Mouse (Mus musculus) midbrain, embryonic 10.5 days (tissue): ENCODE measurements around the gene Sacs. TPM values are rescaled to one million over a fixed set of nuclear protein-coding genes. Genes with fewer than 3 reads are reported as not detected.
"Not testable (repeated sequence)": the region's sequence is repeated elsewhere in the genome, so short reads cannot be mapped to it uniquely, and the experiment has no call there.

Experiments
- DNase-seq: peaks from one replicate; pipeline ENCODE4 v3.0.0-alpha.2; 2017; ENCODE audit warnings: low spot score
- H3K27ac ChIP-seq: fragments of 300-500 bp; sonication (generic); replicated peaks from 2 replicates; pipeline ENCODE4 v1.5.1; 2016; ENCODE audit warnings: mild to moderate bottlenecking
- H3K27me3 ChIP-seq: fragments of 300-500 bp; sonication (generic); 2 replicates; pipeline ENCODE4 v1.6.1; 2016; ENCODE audit warnings: low read depth, mild to moderate bottlenecking; ENCODE audit not compliant: poor library complexity, severe bottlenecking
- H3K36me3 ChIP-seq: fragments of 300-500 bp; sonication (generic); 2 replicates; pipeline ENCODE4 v1.6.1; 2016; ENCODE audit warnings: mild to moderate bottlenecking, moderate library complexity
- H3K4me1 ChIP-seq: fragments of 300-500 bp; sonication (generic); 2 replicates; pipeline ENCODE4 v1.6.1; 2016
- H3K4me3 ChIP-seq: fragments of 300-500 bp; sonication (generic); 2 replicates; pipeline ENCODE4 v1.5.1; 2016; ENCODE audit warnings: mild to moderate bottlenecking, moderate library complexity
- H3K9me3 ChIP-seq: fragments of 300-500 bp; sonication (generic); replicated peaks from 2 replicates; pipeline ENCODE4 v1.6.1; 2016; ENCODE audit warnings: mild to moderate bottlenecking
- WGBS: fragments of 180-500 bp; shearing (Covaris S2); methylation state at CpG from one replicate; pipeline ENCODE4 v1.1.7; 2016; 5-methylcytosine and 5-hydroxymethylcytosine counted together
- polyA plus RNA-seq: library from polyadenylated mRNA; unstranded; fragments of >200 nt; fragmentation: Nextera tagmentation; extraction: Ambion mirVana; gene quantifications from 2 replicates; pipeline ENCODE4 v1.2.1, GENCODE M21; 2016

Gene Sacs
- polyA plus RNA-seq, 1 experiment from 2014 or later = 2.9 TPM

DNA sequence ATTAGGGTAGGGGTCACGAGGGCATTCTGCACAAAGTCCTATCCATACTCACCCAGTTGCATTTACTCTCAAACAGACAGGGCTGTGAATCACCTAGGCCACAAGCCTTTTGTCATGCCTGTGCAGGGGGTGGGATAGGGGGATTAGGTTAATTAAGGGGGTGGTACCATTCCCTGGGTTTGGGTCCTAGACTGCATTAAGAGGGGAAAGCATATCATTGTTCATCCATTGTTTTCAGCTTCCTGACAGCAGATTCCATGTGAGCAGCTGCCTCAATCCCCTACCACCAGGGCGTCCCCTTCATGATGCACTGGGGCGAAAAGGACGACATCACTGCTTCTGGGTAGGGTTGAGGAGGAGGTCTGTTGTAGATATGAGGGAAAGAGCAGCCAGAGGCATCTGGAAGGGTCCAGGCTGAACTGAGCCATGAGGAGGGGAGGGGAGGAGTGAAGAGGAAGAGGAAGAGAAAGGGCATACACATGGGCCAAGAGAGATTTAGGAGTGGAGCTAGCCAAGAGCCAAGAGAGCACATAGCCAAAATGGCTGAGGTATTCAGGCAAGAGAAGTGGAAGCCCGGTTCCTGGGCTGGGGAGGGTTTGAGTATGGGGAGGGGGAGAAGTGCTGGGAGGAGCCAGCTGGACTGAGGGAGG, 3.8 kb upstream of the Sacs start:
- H3K4me1 ChIP-seq = peaks cover 27% of the 10 kb centered on the region
- no peak overlapping the region for H3K4me3 ChIP-seq
- 18% methylated on average over 5 of the region's 5 CpGs for WGBS
- H3K9me3 ChIP-seq = no peaks in the 10 kb centered on the region
- H3K27me3 ChIP-seq = peaks cover 24% of the 10 kb centered on the region
- DNase-seq = no peak
- H3K27ac ChIP-seq = no peak overlapping the region
- no peaks in the 10 kb centered on the region for H3K36me3 ChIP-seq

DNA sequence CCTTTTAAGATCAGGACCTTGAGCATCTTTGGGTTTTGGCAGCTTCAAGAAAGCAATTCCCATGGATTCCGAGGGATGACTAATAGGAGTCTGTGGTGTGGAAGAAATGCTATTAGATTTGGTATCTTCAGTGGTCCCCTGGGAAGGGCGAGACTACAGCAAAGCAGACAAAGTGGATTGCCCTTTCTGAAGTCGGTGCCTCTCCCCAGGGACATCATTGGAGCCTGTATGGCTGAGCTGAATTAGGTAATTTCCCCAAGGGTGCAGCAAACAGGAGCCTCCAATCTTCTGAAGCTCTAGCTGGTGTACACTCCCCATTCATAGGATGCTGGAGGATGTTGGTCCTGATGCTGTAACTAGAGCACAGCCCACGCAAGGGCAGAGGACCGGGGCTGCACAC, 847 bp upstream of the Sacs start:
- WGBS = 68% methylated on average over 5 of the region's 5 CpGs
- Histone ChIP-seq H3K27ac (no peak overlapping the region), H3K36me3 (no peaks in the 10 kb centered on the region), H3K4me1 (peaks cover 27% of the 10 kb centered on the region), H3K4me3 (no peak overlapping the region), H3K9me3 (no peaks in the 10 kb centered on the region), H3K27me3 (peaks cover 32% of the 10 kb centered on the region)
- DNase-seq = no peak

DNA sequence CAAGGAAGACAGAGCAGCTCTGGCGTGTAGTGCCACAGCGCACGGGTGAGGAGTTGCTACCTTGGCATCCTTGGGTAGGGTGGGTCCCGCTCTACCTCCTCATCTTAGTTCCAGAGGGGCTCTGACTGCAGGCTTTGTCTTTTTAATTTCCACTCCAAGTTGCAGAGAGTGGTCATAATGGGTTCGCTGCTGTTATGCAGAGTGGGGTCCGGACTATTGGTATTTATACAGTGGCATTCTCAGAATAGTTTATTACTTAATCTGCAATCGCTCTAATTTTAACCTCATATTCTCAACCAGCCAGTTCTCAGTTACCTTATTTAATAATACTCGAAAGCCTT, 440 bp downstream of the Sacs start:
- peaks cover 33% of the 10 kb centered on the region for H3K4me1 ChIP-seq
- H3K27ac ChIP-seq = peak overlapping the region; percentile 83
- H3K27me3 ChIP-seq = peaks cover 32% of the 10 kb centered on the region
- no peaks in the 10 kb centered on the region for H3K9me3 ChIP-seq
- WGBS = 24% methylated on average over 8 of the region's 8 CpGs
- H3K4me3 ChIP-seq = peak overlapping the region; percentile 61
- H3K36me3 ChIP-seq = no peaks in the 10 kb centered on the region
- DNase-seq = no peak

DNA sequence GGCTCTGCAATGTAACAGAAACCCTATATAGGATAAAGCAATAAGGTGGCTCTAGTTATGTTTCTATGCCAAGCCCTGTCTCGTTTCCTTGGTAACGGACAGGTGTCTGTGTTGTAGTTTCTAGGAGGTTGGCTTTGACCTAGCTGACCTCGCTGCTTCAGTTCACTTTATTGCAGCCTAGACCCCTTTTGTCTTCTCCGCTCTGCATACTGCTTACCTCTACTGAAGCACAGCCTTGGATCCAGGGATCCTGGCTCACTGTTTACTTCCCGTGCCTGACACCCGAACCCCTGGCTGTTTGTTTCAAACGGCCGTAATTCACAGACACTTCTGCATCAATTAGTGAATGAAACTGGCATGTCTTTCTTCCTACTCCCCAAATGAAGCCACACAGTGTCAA, 5.1 kb downstream of the Sacs start:
- Histone ChIP-seq H3K4me1 (peaks cover 15% of the 10 kb centered on the region), H3K4me3 (no peak overlapping the region), H3K27ac (no peak overlapping the region), H3K36me3 (no peaks in the 10 kb centered on the region), H3K27me3 (peaks cover 22% of the 10 kb centered on the region), H3K9me3 (no peaks in the 10 kb centered on the region)
- WGBS = 75% methylated on average over 8 of the region's 8 CpGs
- DNase-seq = no peak

DNA sequence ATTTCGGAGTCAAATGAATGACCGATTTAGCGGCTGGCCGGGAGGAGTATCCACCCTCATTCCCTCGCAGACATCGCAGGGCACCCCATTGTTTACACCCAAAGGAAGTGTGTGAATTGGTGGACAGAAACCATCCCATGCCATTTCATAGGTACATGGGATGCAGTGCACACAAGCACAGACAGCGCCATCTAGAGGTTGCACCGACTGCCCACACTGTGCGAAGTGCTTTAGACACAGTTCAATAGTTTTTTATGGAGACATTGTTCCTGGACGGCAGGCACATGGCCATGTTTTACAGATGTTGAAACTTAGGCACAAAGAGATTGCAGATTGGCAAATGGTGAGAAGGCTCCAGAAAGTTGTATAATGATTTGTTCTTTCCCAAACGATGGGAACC, 5.6 kb downstream of the Sacs start:
- DNase-seq = peak; percentile 52
- Histone ChIP-seq H3K27ac (no peak overlapping the region), H3K4me3 (no peak overlapping the region), H3K4me1 (peaks cover 11% of the 10 kb centered on the region), H3K36me3 (no peaks in the 10 kb centered on the region), H3K27me3 (peaks cover 17% of the 10 kb centered on the region), H3K9me3 (no peaks in the 10 kb centered on the region)
- 36% methylated on average over 11 of the region's 11 CpGs for WGBS

DNA sequence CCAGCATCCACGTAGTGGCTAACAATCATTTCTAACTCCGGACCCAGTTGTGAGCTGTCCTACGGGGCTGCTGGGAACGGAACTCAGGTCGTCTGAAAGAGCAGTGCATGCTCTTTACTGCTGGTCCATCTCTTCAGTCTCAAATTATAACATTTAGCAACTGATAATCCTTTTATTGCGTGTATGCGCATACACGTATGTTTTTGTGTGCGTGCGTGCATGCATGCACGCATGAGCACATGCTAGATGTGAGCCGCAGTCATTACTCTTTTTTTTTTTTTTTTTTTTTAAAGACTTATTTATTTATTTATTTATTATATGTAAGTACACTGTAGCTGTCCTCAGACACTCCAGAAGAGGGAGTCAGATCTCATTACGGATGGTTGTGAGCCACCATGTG, 12.2 kb downstream of the Sacs start:
- not testable (repeated sequence) for H3K27me3 ChIP-seq, H3K9me3 ChIP-seq, H3K4me1 ChIP-seq, DNase-seq, H3K27ac ChIP-seq, H3K4me3 ChIP-seq, H3K36me3 ChIP-seq
- 95% methylated on average over 13 of the region's 13 CpGs for WGBS

DNA sequence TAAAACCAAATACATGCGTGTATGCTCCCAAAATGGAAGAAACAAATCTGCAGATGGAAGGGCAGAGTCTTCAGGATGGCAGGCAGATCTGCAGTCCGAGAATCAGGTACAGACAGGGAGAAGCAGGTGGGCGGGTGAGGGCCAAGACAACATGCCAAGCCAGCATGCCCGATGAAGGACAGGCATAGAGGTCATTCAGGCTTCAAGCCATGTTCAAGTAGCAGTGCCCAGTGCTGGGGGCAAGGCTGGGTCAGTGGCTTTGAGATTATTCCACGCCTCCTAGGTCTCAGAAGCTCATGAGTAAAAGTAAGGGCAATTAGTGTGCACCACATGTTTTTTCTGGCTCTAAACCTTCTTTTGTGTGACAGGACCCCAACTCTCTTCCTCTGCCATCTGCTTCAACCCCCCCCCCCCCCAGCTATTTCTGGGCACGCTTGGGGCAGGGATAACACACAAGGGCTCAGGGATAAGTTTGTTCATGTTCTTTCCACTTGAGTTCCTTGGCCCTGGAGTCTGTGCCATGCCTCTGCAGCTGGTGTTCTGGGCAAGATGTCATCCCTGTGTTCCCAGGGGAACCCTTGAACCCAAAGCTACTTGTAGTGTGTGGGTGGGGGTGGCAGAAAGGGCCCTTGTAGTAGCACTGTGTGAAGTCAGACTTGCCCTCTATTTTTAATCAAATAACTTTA, 16.8 kb downstream of the Sacs start:
- Histone ChIP-seq H3K4me1 (no peaks in the 10 kb centered on the region), H3K4me3 (no peak overlapping the region), H3K9me3 (no peaks in the 10 kb centered on the region), H3K27me3 (no peaks in the 10 kb centered on the region), H3K27ac (no peak overlapping the region), H3K36me3 (no peaks in the 10 kb centered on the region)
- no peak for DNase-seq
- WGBS = 88% methylated on average over 6 of the region's 6 CpGs

DNA sequence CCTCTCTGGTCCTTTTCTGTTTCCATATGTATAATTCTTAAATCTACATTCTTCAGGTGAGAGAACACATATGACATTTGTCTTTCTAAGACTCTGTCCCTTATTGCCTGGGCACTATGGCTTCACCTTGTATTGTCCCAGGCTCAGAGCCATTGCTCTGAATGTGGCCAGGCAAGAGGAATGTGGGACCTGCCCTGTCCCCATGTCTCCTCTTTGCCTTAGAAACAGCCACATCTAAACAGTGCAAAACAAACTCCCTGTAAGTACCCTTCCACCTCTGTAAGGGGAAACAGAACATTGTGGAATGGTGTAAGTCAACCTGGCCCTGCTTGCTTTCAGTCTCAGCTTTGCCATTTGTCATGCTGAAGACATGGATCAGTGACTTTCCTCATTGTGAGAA, 17.4 kb downstream of the Sacs start:
- H3K4me1 ChIP-seq = peaks cover 2% of the 10 kb centered on the region; the same call in 1 of the 2 replicates
- H3K27me3 ChIP-seq = no peaks in the 10 kb centered on the region
- H3K9me3 ChIP-seq = no peaks in the 10 kb centered on the region
- no peaks in the 10 kb centered on the region for H3K36me3 ChIP-seq
- H3K4me3 ChIP-seq = no peak overlapping the region
- H3K27ac ChIP-seq = no peak overlapping the region
- DNase-seq = no peak

DNA sequence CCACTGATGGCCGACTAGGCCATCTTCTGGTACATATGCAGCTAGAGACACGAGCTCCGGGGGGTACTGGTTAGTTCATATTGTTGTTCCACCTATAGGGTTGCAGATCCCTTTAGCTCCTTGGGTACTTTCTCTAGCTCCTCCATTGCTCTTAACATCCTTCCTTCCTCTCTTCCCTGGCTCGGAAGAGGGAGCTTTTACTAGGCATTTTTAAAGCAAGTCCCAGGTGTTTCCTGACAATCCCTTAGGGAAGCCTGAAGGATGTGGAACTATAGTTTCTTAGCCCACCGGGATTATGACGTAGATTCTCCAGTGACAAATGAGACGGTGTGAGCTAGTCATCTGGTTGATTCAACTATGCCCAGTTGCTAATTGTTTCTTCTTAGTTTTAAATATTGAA, 19.2 kb downstream of the Sacs start:
- DNase-seq, H3K4me1 ChIP-seq, H3K36me3 ChIP-seq, H3K27ac ChIP-seq, H3K9me3 ChIP-seq, H3K4me3 ChIP-seq, H3K27me3 ChIP-seq: not testable (repeated sequence)
- WGBS = 90% methylated on average over 7 of the region's 7 CpGs

DNA sequence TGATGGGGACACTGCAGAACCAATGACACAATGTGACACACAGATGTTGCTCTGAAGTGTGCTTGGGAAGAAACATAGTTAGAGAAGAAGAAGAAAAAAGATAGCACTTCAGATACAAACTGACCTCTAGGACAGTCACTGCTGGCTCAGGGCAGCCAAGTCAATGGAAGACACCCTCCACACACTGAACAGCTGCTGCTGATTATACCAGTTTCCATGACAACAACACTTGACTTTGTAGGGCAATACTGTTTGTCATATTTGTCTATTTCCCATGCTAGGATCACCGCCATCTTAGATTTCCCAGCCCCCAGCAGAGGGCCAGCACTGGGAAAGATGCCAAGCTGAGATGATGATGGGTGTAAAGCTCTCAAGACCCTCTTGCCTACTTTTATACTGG, 22.7 kb downstream of the Sacs start:
- Histone ChIP-seq H3K4me3 (no peak overlapping the region), H3K4me1 (peaks cover 8% of the 10 kb centered on the region; the same call in 1 of the 2 replicates), H3K36me3 (no peaks in the 10 kb centered on the region), H3K27ac (no peak overlapping the region), H3K27me3 (no peaks in the 10 kb centered on the region), H3K9me3 (no peaks in the 10 kb centered on the region)
- 87% methylated on average over 1 of the region's 1 CpGs for WGBS
- DNase-seq = no peak

DNA sequence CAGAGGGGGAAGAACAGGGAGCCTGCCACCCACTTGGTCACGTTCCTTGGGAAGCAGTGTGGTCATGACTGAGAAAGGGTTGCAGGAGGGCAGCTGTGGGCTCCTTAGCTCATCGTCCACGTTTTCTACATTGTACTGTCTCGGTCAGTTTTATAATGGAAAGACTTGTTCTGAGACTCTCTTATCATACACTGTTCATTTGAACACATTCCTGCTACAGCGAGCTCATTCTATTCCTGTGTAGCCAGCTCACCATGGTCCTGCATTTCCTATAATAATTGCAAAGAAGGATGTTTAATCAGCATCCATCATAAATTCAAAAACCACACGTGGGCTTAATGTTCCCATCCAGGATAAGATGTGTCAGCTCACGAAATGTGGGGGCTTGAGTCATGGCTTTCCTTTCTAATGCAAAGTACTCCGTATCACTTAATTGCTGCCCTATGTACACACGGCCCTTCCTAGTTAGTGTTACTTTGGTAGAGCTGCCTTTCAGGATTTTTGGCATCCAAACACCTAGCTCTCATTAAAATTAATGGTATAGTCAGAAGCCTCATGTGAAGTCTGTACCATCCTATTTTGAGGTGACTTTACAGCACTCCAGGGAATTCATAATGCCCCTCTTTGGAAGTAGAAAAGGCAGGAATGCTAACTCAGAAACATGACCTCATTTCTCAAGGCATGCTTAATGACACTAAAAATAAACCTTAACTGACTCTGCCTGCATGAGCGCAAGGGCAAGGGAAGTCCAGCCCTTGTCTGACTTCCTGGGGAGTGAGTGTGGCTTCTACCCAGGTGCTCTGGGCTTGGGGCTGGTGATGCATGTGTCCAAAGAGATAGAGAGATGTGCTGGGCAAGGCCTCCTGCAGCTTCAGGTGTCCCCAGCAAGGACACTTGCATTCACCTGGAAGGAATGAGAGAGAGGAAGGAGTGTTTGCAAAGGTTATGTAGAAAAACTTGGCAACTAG, 23.4 kb downstream of the Sacs start:
- peaks cover 2% of the 10 kb centered on the region; the same call in 1 of the 2 replicates for H3K27me3 ChIP-seq
- no peak overlapping the region for H3K27ac ChIP-seq
- peaks cover 8% of the 10 kb centered on the region; the same call in 1 of the 2 replicates for H3K4me1 ChIP-seq
- H3K36me3 ChIP-seq = no peaks in the 10 kb centered on the region
- no peak overlapping the region for H3K4me3 ChIP-seq
- WGBS = 80% methylated on average over 10 of the region's 10 CpGs
- H3K9me3 ChIP-seq = no peaks in the 10 kb centered on the region
- DNase-seq = no peak

DNA sequence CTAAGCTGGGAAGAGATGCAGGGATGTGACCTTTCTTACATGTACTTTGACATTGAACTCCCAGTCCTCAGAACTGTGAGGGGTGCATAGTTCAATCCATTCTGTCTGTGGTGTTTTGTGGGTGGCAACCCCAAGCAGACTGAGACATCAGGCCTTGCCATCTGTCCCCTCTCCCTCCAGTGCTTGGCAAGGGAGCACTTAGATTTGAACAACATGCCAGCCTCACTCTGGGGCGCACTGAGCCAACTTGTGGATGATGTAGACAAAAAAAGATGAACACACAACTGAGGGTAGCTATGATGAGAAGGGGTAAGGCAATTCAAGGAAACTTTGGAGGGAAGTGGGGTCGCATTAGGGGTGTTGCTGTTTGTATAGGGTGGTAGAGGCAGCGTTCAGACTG, 26.2 kb downstream of the Sacs start:
- H3K27me3 ChIP-seq = peaks cover 18% of the 10 kb centered on the region
- H3K36me3 ChIP-seq = no peaks in the 10 kb centered on the region
- no peak for DNase-seq
- WGBS = 89% methylated on average over 3 of the region's 3 CpGs
- H3K9me3 ChIP-seq = no peaks in the 10 kb centered on the region
- no peak overlapping the region for H3K4me3 ChIP-seq
- no peak overlapping the region for H3K27ac ChIP-seq
- H3K4me1 ChIP-seq = peaks cover 8% of the 10 kb centered on the region; the same call in 1 of the 2 replicates

DNA sequence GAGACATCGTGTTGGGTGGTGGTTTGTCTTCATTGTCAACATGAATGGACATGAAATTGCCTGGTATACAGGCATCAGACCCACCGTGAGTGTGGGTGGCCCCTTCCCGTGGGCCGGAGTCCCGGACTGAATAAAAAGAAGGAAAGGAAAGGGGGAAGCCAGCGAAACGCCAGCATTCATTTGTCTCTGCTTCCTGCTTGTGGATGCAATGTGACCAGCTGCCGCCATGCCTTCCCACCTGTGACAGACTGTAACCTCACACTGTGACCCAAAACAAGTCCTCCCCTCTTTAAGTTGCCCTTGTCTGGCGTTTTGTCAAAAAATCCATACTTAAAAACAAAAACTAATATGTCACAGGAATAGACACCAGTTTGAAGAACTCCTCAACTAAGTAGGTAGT, 27.7 kb downstream of the Sacs start:
- no peak for DNase-seq
- Histone ChIP-seq H3K36me3 (no peaks in the 10 kb centered on the region), H3K4me3 (no peak overlapping the region), H3K4me1 (peaks cover 3% of the 10 kb centered on the region; the same call in 1 of the 2 replicates), H3K27me3 (peaks cover 25% of the 10 kb centered on the region), H3K27ac (no peak overlapping the region), H3K9me3 (no peaks in the 10 kb centered on the region)
- 88% methylated on average over 9 of the region's 9 CpGs for WGBS
